Mouse (Mus musculus): ENCODE data around the gene Lbr. TPM values are rescaled to one million over a fixed set of nuclear protein-coding genes. Genes with fewer than 3 reads are reported as not detected.

Lbr gene
- polyA plus RNA-seq, 1 experiment from 2014 or later, result 51.2 TPM

DNA sequence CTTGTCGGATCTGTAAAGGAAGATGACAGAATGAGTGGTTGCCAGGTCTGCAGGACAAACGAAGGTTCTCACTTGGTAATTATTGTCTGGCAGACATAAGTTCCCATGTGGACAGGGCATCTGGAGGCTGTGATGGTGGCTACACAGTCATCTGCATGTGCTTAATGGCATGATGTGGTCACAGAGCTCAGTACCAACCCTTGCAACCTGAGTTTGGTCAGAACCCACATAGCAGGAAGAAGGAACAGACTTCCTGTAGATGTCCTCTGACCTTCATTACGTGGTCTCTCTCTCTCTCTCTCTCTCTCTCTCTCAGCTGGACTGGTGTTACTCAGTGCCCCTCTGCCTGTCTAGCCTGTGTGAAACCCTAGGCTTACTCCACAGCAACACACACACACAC is 29.8 kb upstream of the Lbr start:
- WGBS, result 87% methylated on average over 3 of the region's 3 CpGs
- Histone ChIP-seq H3K4me3 (replicated peaks; ENCODE audit: low read length) (no peak overlapping the region), H3K27ac (ENCODE audit: low read length) (no peak overlapping the region), H3K4me1 (replicated peaks; ENCODE audit: control insufficient read depth, insufficient read depth, low read length) (no peaks in the 10 kb centered on the region), H3K4me2 (ENCODE audit: low read length) (no peak overlapping the region), H3K36me3 (ENCODE audit: control insufficient read depth, insufficient read depth) (no peaks in the 10 kb centered on the region), H3K9me3 (ENCODE audit: control insufficient read depth, low read length) (no peaks in the 10 kb centered on the region), H3K9ac (replicated peaks; ENCODE audit: low read depth, low read length) (no peak overlapping the region), H3K27me3 (replicated peaks; ENCODE audit: control insufficient read depth, insufficient read depth, low read length) (no peaks in the 10 kb centered on the region)
- ATAC-seq, result no peak

- WGBS, result 86% methylated on average over 6 of the region's 6 CpGs
- no peak overlapping the region for H3K4me3 ChIP-seq (replicated peaks; ENCODE audit: low read length)
- H3K4me2 ChIP-seq (ENCODE audit: low read length), result no peak overlapping the region
- H3K9ac ChIP-seq (replicated peaks; ENCODE audit: low read depth, low read length), result no peak overlapping the region
- H3K27me3 ChIP-seq (replicated peaks; ENCODE audit: control insufficient read depth, insufficient read depth, low read length), result no peaks in the 10 kb centered on the region
- no peak overlapping the region for H3K27ac ChIP-seq (ENCODE audit: low read length)
- no peak for ATAC-seq
- no peaks in the 10 kb centered on the region; the same call in 1 of the 2 replicates for H3K4me1 ChIP-seq (replicated peaks; ENCODE audit: control insufficient read depth, insufficient read depth, low read length)
- no peaks in the 10 kb centered on the region for H3K36me3 ChIP-seq (ENCODE audit: control insufficient read depth, insufficient read depth)
- no peaks in the 10 kb centered on the region for H3K9me3 ChIP-seq (ENCODE audit: control insufficient read depth, low read length)
These were observed 23.8 kb upstream of the Lbr start for GRCm38 (mm10) chr1:181866429-181867280.

DNA sequence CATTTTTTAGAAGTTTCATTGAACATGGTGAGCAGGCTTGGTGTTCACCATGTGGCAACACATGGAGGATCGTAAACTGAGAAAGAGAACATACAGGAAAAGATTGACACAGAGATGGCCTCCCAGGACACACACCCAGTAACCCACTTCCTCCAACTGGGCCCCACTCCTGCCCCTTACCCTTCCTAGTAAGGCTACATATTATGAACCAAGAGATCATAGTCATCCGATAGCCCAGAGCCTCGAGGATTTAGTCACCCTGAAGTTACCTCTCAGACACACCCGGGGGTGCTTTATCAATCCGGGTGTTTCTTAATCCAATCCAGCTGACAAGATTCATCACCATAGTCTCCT is 23.0 kb upstream of the Lbr start:
- Histone ChIP-seq H3K4me2 (ENCODE audit: low read length) (no peak overlapping the region), H3K36me3 (ENCODE audit: control insufficient read depth, insufficient read depth) (no peaks in the 10 kb centered on the region), H3K4me3 (replicated peaks; ENCODE audit: low read length) (no peak overlapping the region), H3K9me3 (ENCODE audit: control insufficient read depth, low read length) (no peaks in the 10 kb centered on the region), H3K27me3 (replicated peaks; ENCODE audit: control insufficient read depth, insufficient read depth, low read length) (no peaks in the 10 kb centered on the region), H3K4me1 (replicated peaks; ENCODE audit: control insufficient read depth, insufficient read depth, low read length) (no peaks in the 10 kb centered on the region; the same call in 1 of the 2 replicates), H3K27ac (ENCODE audit: low read length) (no peak overlapping the region), H3K9ac (replicated peaks; ENCODE audit: low read depth, low read length) (no peak overlapping the region)
- ATAC-seq, result no peak
- 81% methylated on average over 5 of the region's 5 CpGs for WGBS

DNA sequence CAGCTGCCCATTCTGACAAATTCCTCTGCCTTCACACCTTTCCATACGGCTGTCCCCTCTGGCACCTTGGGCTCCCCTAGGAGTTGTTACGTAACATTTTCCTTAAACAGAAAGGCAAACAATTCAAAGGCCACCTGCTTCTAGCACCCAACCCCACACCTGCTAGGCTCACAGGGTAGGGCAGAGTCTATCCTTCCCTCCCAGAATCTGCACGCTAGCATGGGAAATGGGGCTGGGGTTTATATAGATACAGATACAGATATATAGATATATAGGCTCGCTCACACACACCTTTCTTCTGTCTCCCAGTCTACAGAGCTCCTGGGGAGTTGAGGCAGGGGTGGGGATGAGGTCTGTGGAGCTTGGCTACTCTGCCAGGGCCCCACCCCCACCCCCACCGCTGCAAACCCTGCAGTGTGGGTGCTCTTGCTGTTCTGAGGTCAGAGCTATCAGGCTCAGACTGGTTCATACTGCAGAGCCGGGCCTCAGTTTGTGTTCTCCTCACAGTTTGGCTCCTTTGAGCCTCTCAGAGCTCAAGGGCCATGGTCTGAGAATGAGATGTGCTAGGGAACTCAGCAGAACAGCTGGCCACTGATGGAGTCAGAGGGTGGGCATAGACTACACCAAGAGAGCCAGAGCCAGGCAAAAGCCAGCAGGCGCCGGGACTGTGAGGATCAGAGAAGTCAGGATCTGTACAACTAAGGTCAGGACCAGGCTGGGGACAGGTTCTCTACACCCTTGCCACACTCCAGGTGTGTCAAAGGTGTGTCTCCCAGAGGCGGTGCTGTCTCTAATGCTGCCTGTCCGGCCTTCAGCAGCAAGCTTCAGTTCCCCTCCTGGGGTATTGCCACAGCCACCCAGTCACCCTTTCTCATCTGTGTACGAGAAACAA is 22.4 kb upstream of the Lbr start:
- WGBS, result 72% methylated on average over 11 of the region's 11 CpGs
- Histone ChIP-seq H3K9ac (replicated peaks; ENCODE audit: low read depth, low read length) (no peak overlapping the region), H3K4me1 (replicated peaks; ENCODE audit: control insufficient read depth, insufficient read depth, low read length) (no peaks in the 10 kb centered on the region; the same call in 1 of the 2 replicates), H3K27me3 (replicated peaks; ENCODE audit: control insufficient read depth, insufficient read depth, low read length) (no peaks in the 10 kb centered on the region), H3K9me3 (ENCODE audit: control insufficient read depth, low read length) (no peaks in the 10 kb centered on the region), H3K36me3 (ENCODE audit: control insufficient read depth, insufficient read depth) (no peaks in the 10 kb centered on the region), H3K4me3 (replicated peaks; ENCODE audit: low read length) (no peak overlapping the region), H3K27ac (ENCODE audit: low read length) (no peak overlapping the region), H3K4me2 (ENCODE audit: low read length) (no peak overlapping the region)
- ATAC-seq, result no peak

DNA sequence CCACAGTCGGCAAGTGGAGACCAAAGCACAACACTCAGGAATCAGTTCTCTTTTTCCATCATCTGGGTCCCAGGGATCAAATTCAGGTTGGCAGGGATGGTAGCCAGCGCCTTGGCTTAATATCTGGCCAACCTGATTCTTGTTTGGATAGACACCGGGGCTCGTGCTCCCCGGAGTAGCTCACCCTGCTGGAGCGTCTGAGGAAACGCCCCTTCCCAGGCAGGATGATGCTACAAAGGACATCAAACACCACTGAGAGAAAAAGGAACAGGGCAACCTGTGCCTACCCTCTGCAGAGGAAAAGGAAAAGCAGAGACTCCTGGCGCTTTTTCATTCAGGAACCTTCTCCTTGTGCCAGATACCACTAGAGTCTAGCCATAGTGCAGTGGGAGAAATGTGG is 20.6 kb upstream of the Lbr start:
- Histone ChIP-seq H3K4me1 (replicated peaks; ENCODE audit: control insufficient read depth, insufficient read depth, low read length) (no peaks in the 10 kb centered on the region; the same call in 1 of the 2 replicates), H3K4me3 (replicated peaks; ENCODE audit: low read length) (no peak overlapping the region), H3K27me3 (replicated peaks; ENCODE audit: control insufficient read depth, insufficient read depth, low read length) (no peaks in the 10 kb centered on the region), H3K36me3 (ENCODE audit: control insufficient read depth, insufficient read depth) (no peaks in the 10 kb centered on the region), H3K9me3 (ENCODE audit: control insufficient read depth, low read length) (no peaks in the 10 kb centered on the region), H3K9ac (replicated peaks; ENCODE audit: low read depth, low read length) (no peak overlapping the region), H3K27ac (ENCODE audit: low read length) (no peak overlapping the region), H3K4me2 (ENCODE audit: low read length) (no peak overlapping the region)
- no peak for ATAC-seq
- 43% methylated on average over 8 of the region's 8 CpGs for WGBS

DNA sequence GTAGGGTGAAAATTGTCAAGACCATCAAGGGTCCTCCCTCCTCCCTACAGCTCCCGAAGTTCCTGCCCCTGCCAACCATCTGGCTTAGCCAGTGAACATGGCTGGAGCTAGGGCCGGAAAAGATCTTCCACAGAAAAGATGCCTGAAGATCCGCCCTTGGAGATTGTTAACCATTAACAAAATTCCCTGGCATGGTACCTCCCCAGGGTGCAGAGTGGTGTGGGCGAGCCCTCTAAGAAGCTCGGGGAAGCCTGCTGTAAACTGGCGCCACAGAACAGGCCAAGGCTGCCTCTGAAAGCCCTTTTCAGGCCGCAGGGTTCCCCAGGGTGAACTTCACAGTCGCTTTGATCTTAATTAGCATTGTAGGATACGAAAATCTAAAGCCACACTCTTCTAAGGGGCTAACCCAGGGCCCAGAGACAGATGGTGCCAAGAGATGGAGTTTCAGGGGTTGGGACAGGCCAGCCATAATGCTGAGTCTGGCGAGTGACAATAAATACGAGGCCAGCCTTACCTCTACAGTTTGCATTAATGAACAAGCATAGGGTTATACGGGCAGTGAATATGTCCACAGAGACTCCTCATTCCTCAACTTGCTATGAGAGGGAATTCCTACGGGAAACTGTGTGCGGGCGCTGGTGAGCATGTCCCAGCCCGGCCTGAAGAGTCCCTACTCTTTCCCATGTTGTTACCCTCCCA is 20.0 kb upstream of the Lbr start:
- no peak for ATAC-seq
- Histone ChIP-seq H3K27me3 (replicated peaks; ENCODE audit: control insufficient read depth, insufficient read depth, low read length) (no peaks in the 10 kb centered on the region), H3K9ac (replicated peaks; ENCODE audit: low read depth, low read length) (no peak overlapping the region), H3K4me1 (replicated peaks; ENCODE audit: control insufficient read depth, insufficient read depth, low read length) (no peaks in the 10 kb centered on the region; the same call in 1 of the 2 replicates), H3K36me3 (ENCODE audit: control insufficient read depth, insufficient read depth) (no peaks in the 10 kb centered on the region), H3K4me2 (ENCODE audit: low read length) (no peak overlapping the region), H3K9me3 (ENCODE audit: control insufficient read depth, low read length) (no peaks in the 10 kb centered on the region), H3K4me3 (replicated peaks; ENCODE audit: low read length) (no peak overlapping the region), H3K27ac (ENCODE audit: low read length) (no peak overlapping the region)
- WGBS, result 52% methylated on average over 16 of the region's 16 CpGs

GRCm38 (mm10) chr1:181861181-181861902 is 18.5 kb upstream of the Lbr start:
- no peaks in the 10 kb centered on the region for H3K36me3 ChIP-seq (ENCODE audit: control insufficient read depth, insufficient read depth)
- H3K27me3 ChIP-seq (replicated peaks; ENCODE audit: control insufficient read depth, insufficient read depth, low read length), result no peaks in the 10 kb centered on the region
- no peak overlapping the region for H3K9ac ChIP-seq (replicated peaks; ENCODE audit: low read depth, low read length)
- H3K4me3 ChIP-seq (replicated peaks; ENCODE audit: low read length), result no peak overlapping the region
- 69% methylated on average over 2 of the region's 2 CpGs for WGBS
- no peak overlapping the region for H3K27ac ChIP-seq (ENCODE audit: low read length)
- no peaks in the 10 kb centered on the region; the same call in 1 of the 2 replicates for H3K4me1 ChIP-seq (replicated peaks; ENCODE audit: control insufficient read depth, insufficient read depth, low read length)
- no peaks in the 10 kb centered on the region for H3K9me3 ChIP-seq (ENCODE audit: control insufficient read depth, low read length)
- ATAC-seq, result no peak
- H3K4me2 ChIP-seq (ENCODE audit: low read length), result no peak overlapping the region

DNA sequence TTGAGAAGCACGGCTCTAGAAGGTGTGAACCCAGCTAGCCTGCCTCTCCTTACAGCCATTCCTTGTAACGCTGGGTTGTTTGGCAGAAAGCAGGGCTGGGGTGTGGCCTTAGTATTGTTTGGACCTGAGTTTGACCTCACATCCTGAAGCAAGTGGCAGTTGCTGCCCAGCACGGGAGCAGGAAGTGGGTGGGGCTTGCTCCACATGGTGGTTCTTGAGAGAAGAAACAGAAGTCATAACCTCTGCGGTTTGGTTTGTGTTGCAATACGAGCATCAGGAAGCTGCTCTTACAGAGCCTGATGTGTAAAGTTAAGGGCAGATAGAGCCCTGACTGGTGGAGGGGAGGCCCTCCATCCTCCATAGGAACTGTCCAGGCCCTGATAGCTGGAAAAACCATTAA is 17.8 kb upstream of the Lbr start:
- Histone ChIP-seq H3K27ac (ENCODE audit: low read length) (no peak overlapping the region), H3K36me3 (ENCODE audit: control insufficient read depth, insufficient read depth) (no peaks in the 10 kb centered on the region), H3K4me1 (replicated peaks; ENCODE audit: control insufficient read depth, insufficient read depth, low read length) (no peaks in the 10 kb centered on the region; the same call in 1 of the 2 replicates), H3K9ac (replicated peaks; ENCODE audit: low read depth, low read length) (no peak overlapping the region), H3K27me3 (replicated peaks; ENCODE audit: control insufficient read depth, insufficient read depth, low read length) (no peaks in the 10 kb centered on the region), H3K4me3 (replicated peaks; ENCODE audit: low read length) (no peak overlapping the region), H3K4me2 (ENCODE audit: low read length) (no peak overlapping the region), H3K9me3 (ENCODE audit: control insufficient read depth, low read length) (no peaks in the 10 kb centered on the region)
- WGBS, result 53% methylated on average over 5 of the region's 5 CpGs
- no peak for ATAC-seq
